Mouse (Mus musculus): ENCODE data around the gene Gabrb1.

DNA sequence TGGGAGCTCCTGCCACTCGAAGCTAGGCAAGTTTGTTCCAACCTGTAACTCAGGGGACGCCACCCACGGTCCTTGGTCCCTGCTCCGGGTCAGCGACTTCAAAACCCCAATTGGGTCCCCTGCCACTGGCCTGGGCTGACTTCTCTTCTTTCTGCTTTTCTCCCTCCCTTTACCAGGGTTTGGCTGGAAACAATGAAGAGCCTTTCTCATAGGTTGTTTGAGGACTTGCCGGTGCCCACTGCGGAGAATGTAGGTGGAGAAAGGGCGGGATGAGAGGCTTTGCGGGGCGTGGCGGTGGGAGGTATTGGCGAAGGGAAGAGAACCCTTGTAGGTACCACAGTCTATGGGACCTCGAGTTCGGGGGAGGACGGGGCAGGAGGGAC lies 193 bp downstream of the Gabrb1 start, which contains the start of gene Gabra4:
- TF ChIP-seq POLR2A (IDR thresholded peaks at IDR 0.05; ENCODE audit: low read depth, low read length) (no peak), CTCF (IDR thresholded peaks at IDR 0.05; ENCODE audit: borderline replicate concordance, insufficient read depth, low read length) (no peak)
